Mouse (Mus musculus) forebrain, embryonic 13.5 days (tissue): ENCODE data around the gene Efna1. TPM values are rescaled to one million over a fixed set of nuclear protein-coding genes. Genes with fewer than 3 reads are reported as not detected.
A peak's percentile ranks its signal among the peaks of the same experiment; 100 is the strongest.

ENCODE experiments used
- ATAC-seq: fragments of 200-750 bp; cut with Nextera tagmentation; 2 replicates; pipeline ENCODE4 v1.8.0; 2017
- H3K27ac ChIP-seq: fragments of 300-500 bp; sonication (generic); 2 replicates; pipeline ENCODE4 v1.5.1; 2015; ENCODE audit warnings: inconsistent platforms, mild to moderate bottlenecking, moderate library complexity
- H3K27me3 ChIP-seq: fragments of 300-500 bp; sonication (generic); 2 replicates; pipeline ENCODE4 v1.6.1; 2015; ENCODE audit warnings: mild to moderate bottlenecking, inconsistent platforms
- H3K36me3 ChIP-seq: fragments of 300-500 bp; sonication (generic); 2 replicates; pipeline ENCODE4 v1.6.1; 2015; ENCODE audit warnings: mild to moderate bottlenecking, inconsistent platforms; ENCODE audit not compliant: poor library complexity, severe bottlenecking
- H3K4me1 ChIP-seq: fragments of 300-500 bp; sonication (generic); 2 replicates; pipeline ENCODE4 v1.6.1; 2015; ENCODE audit warnings: inconsistent platforms
- H3K4me2 ChIP-seq: fragments of 300-500 bp; sonication (generic); 2 replicates; pipeline ENCODE4 v1.6.1; 2015; ENCODE audit warnings: inconsistent platforms, mild to moderate bottlenecking, moderate library complexity
- H3K4me3 ChIP-seq: fragments of 300-500 bp; sonication (generic); 2 replicates; pipeline ENCODE4 v1.5.1; 2015; ENCODE audit warnings: mild to moderate bottlenecking, inconsistent platforms
- H3K9ac ChIP-seq: fragments of 300-500 bp; sonication (generic); 2 replicates; pipeline ENCODE4 v1.6.1; 2015; ENCODE audit warnings: mild to moderate bottlenecking, inconsistent platforms
- H3K9me3 ChIP-seq: fragments of 300-500 bp; sonication (generic); replicated peaks from 2 replicates; pipeline ENCODE4 v1.6.1; 2016; ENCODE audit warnings: inconsistent platforms
- WGBS: fragments of 180-500 bp; shearing (Covaris S2); methylation state at CpG from one replicate; pipeline ENCODE4 v1.1.7; 2015; 5-methylcytosine and 5-hydroxymethylcytosine counted together
- polyA plus RNA-seq: library from polyadenylated mRNA; unstranded; fragments of >200 nt; fragmentation: Nextera tagmentation; extraction: Ambion mirVana; gene quantifications from 2 replicates; pipeline ENCODE4 v1.2.1, GENCODE M21; 2015

The Efna1 gene
- 9.5 and 10.9 TPM in 2 replicates for polyA plus RNA-seq

GRCm38 (mm10) chr3:89280606-89281511 is at the start of gene Efna1:
Efna1 (minus strand) TSS chr3:89281142.
- Histone ChIP-seq H3K4me2 (peak within 1 kb of the TSS; percentile 95), H3K9me3 (no peaks in the 10 kb centered on the region), H3K4me1 (peaks cover 37% of the 10 kb centered on the region), H3K4me3 (peak within 1 kb of the TSS; percentile 49), H3K36me3 (no peaks in the 10 kb centered on the region), H3K27ac (peak within 1 kb of the TSS; percentile 45), H3K27me3 (peaks cover 47% of the 10 kb centered on the region), H3K9ac (peak within 1 kb of the TSS; percentile 65)
- ATAC-seq = peak; percentile 34; the same call in 1 of the 2 replicates
- 1% methylated on average over 52 of the region's 52 CpGs for WGBS

- whole genome bisulfite sequencing = 42% methylated on average over 3 of the region's 3 CpGs
- ATAC-seq = 0 out of 2 replicates have a peak, but pooled peaks have one; percentile 28
- H3K9me3 ChIP-seq = no peaks in the 10 kb centered on the region
- H3K36me3 ChIP-seq = peaks cover 19% of the 10 kb centered on the region
- peak overlapping the region; percentile 31; the same call in 1 of the 2 replicates for H3K27ac ChIP-seq
- no peak overlapping the region for H3K9ac ChIP-seq
- H3K4me1 ChIP-seq = peaks cover 47% of the 10 kb centered on the region
- H3K4me2 ChIP-seq = peak overlapping the region; percentile 14; the same call in 1 of the 2 replicates
- H3K4me3 ChIP-seq = no peak overlapping the region
- no peaks in the 10 kb centered on the region for H3K27me3 ChIP-seq
Measured at GRCm38 (mm10) chr3:89330346-89330745, 49.4 kb upstream of the Efna1 start.

- no peak overlapping the region for H3K27ac ChIP-seq
- peaks cover 7% of the 10 kb centered on the region for H3K36me3 ChIP-seq
- H3K9ac ChIP-seq = peak overlapping the region; percentile 34; the same call in 1 of the 2 replicates
- H3K27me3 ChIP-seq = no peaks in the 10 kb centered on the region; the same call in 1 of the 2 replicates
- H3K4me3 ChIP-seq = no peak overlapping the region
- no peaks in the 10 kb centered on the region for H3K9me3 ChIP-seq
- no peak overlapping the region for H3K4me2 ChIP-seq
- 13% methylated on average over 4 of the region's 4 CpGs for WGBS
- ATAC-seq = no peak
- peaks cover 40% of the 10 kb centered on the region for H3K4me1 ChIP-seq
Measured at GRCm38 (mm10) chr3:89328623-89329022, 47.7 kb upstream of the Efna1 start.

- H3K4me3 ChIP-seq = no peak overlapping the region
- no peak overlapping the region for H3K9ac ChIP-seq
- WGBS = 71% methylated on average over 9 of the region's 9 CpGs
- H3K4me1 ChIP-seq = peaks cover 35% of the 10 kb centered on the region
- no peaks in the 10 kb centered on the region for H3K36me3 ChIP-seq
- no peaks in the 10 kb centered on the region for H3K9me3 ChIP-seq
- no peak overlapping the region for H3K27ac ChIP-seq
- H3K4me2 ChIP-seq = no peak overlapping the region
- H3K27me3 ChIP-seq = peaks cover 4% of the 10 kb centered on the region; the same call in 1 of the 2 replicates
- no peak for ATAC-seq
Measured at GRCm38 (mm10) chr3:89327371-89327870, 46.5 kb upstream of the Efna1 start.

GRCm38 (mm10) chr3:89325882-89326281 is 44.9 kb upstream of the Efna1 start:
- H3K27me3 ChIP-seq = peaks cover 16% of the 10 kb centered on the region
- H3K9ac ChIP-seq = no peak overlapping the region
- WGBS = 91% methylated on average over 8 of the region's 8 CpGs
- ATAC-seq = no peak
- no peak overlapping the region for H3K4me3 ChIP-seq
- H3K9me3 ChIP-seq = no peaks in the 10 kb centered on the region
- no peak overlapping the region for H3K4me2 ChIP-seq
- peaks cover 37% of the 10 kb centered on the region for H3K4me1 ChIP-seq
- no peak overlapping the region for H3K27ac ChIP-seq
- no peaks in the 10 kb centered on the region for H3K36me3 ChIP-seq

- Histone ChIP-seq H3K4me2 (peak within 1 kb of the TSS; percentile 91), H3K9me3 (no peaks in the 10 kb centered on the region), H3K27ac (peak within 1 kb of the TSS; percentile 65), H3K4me1 (peaks cover 51% of the 10 kb centered on the region), H3K27me3 (peaks cover 49% of the 10 kb centered on the region), H3K36me3 (no peaks in the 10 kb centered on the region), H3K9ac (peak within 1 kb of the TSS; percentile 79), H3K4me3 (peak within 1 kb of the TSS; percentile 66)
- ATAC-seq = peak; percentile 66
- WGBS = under 1% methylated on average over 51 of the region's 53 CpGs
Measured at GRCm38 (mm10) chr3:89322514-89323165, 41.7 kb upstream of the Efna1 start, which contains the start of gene Efna3. Efna3 (minus strand) TSS chr3:89322965.

GRCm38 (mm10) chr3:89322131-89322500 is 41.2 kb upstream of the Efna1 start:
- peaks cover 55% of the 10 kb centered on the region for H3K4me1 ChIP-seq

GRCm38 (mm10) chr3:89321183-89322130 is 40.5 kb upstream of the Efna1 start:
- Histone ChIP-seq H3K9me3 (no peaks in the 10 kb centered on the region), H3K36me3 (no peaks in the 10 kb centered on the region), H3K4me3 (peak overlapping the region; percentile 66), H3K9ac (peak overlapping the region; percentile 79), H3K4me2 (peak overlapping the region; percentile 91), H3K27ac (peak overlapping the region; percentile 65), H3K4me1 (peaks cover 60% of the 10 kb centered on the region), H3K27me3 (peaks cover 56% of the 10 kb centered on the region)
- WGBS = 1% methylated on average over 65 of the region's 66 CpGs
- ATAC-seq = peak; percentile 30

More at GRCm38 (mm10) chr3:89322131-89322500, 41.2 kb upstream of the Efna1 start:
- H3K36me3 ChIP-seq = no peaks in the 10 kb centered on the region
- peak overlapping the region; percentile 65 for H3K27ac ChIP-seq
- H3K27me3 ChIP-seq = peaks cover 54% of the 10 kb centered on the region
- peak overlapping the region; percentile 66 for H3K4me3 ChIP-seq
- peak overlapping the region; percentile 79 for H3K9ac ChIP-seq
- under 1% methylated on average over 14 of the region's 14 CpGs for WGBS
- H3K4me2 ChIP-seq = peak overlapping the region; percentile 91
- H3K9me3 ChIP-seq = no peaks in the 10 kb centered on the region
- ATAC-seq = 0 out of 2 replicates have a peak, but pooled peaks have one; percentile 4

GRCm38 (mm10) chr3:89320581-89321182 is 39.7 kb upstream of the Efna1 start:
- peak overlapping the region; percentile 91 for H3K4me2 ChIP-seq
- no peaks in the 10 kb centered on the region for H3K9me3 ChIP-seq
- peak overlapping the region; percentile 79 for H3K9ac ChIP-seq
- peak overlapping the region; percentile 66 for H3K4me3 ChIP-seq
- under 1% methylated on average over 41 of the region's 41 CpGs for WGBS
- peak overlapping the region; percentile 65 for H3K27ac ChIP-seq
- peaks cover 63% of the 10 kb centered on the region for H3K27me3 ChIP-seq
- 0 out of 2 replicates have a peak, but pooled peaks have one; percentile 9 for ATAC-seq
- peaks cover 68% of the 10 kb centered on the region for H3K4me1 ChIP-seq
- H3K36me3 ChIP-seq = no peaks in the 10 kb centered on the region

- 5% methylated on average over 55 of the region's 58 CpGs for WGBS
- Histone ChIP-seq H3K9me3 (no peaks in the 10 kb centered on the region), H3K27me3 (peaks cover 64% of the 10 kb centered on the region), H3K4me2 (peak overlapping the region; percentile 91), H3K4me1 (peaks cover 77% of the 10 kb centered on the region), H3K9ac (peak overlapping the region; percentile 79), H3K36me3 (no peaks in the 10 kb centered on the region), H3K4me3 (peak overlapping the region; percentile 66), H3K27ac (peak overlapping the region; percentile 31; the same call in 1 of the 2 replicates)
- ATAC-seq = no peak
Measured at GRCm38 (mm10) chr3:89319591-89320350, 38.8 kb upstream of the Efna1 start.
